Mouse (Mus musculus) kidney, adult 11 months (tissue): ENCODE data around the gene Tuba1a.
"Not testable (repeated sequence)": the region's sequence is repeated elsewhere in the genome, so short reads cannot be mapped to it uniquely, and the experiment has no call there.

Experiments used
- DNase-seq: peaks from one replicate; pipeline ENCODE4 v3.0.0; 2022

The Tuba1a gene

DNA sequence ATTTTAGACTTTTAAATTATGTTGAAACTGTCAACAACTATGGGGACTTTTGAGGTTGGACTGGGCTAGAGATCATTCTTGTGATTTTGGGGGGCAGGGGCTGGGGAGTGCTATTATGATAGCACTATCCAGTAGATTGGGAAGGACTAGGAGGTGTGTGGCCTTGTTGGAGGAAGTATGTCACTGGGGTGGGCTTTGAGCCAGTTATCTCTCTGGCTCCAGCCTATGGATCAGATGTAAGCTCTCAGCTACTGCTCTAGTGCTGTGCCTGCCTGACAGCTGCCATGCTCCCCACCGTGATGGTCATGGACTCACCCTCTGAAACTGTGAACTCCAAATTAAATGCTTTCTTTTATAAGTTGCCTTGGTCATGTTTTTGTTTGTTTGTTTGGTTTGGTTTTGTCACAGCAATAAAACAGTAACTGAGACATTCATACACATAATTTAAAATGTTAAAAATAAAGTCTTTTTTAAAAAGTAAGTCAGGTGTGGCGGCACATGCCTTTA, 30.4 kb downstream of the Tuba1a start:
- no peak for DNase-seq

DNA sequence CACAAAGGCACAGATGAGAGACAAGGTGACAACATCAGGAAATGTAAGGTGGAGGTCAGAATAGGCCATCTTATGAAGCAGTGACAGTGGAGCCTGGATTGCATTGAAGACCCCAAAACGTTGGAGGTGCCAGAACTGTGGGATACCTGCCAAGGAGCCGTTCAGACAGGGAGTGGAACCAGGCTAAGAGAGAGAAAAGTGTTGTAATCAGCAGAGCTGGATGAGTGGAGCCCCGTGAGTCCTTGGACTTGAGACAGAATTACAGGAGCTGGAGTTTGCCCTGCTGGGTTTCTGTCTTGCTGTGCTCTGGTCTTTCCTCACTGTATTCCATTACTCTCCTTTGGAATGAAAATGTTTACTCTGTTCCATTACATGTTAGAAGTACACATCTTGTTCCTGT, 30.9 kb downstream of the Tuba1a start:
- DNase-seq, result peak; percentile 72

GRCm38 (mm10) chr15:98921510-98921909, 32.0 kb downstream of the Tuba1a start:
- no peak for DNase-seq

GRCm38 (mm10) chr15:98918499-98918895, 35.0 kb downstream of the Tuba1a start:
- not testable (repeated sequence) for DNase-seq

GRCm38 (mm10) chr15:98917538-98918498, 35.7 kb downstream of the Tuba1a start, which contains the start of gene Lmbr1l:
TSS of gene Lmbr1l (minus strand) at chr15:98918231.
- DNase-seq, result peak; percentile 100

GRCm38 (mm10) chr15:98917091-98917490, 36.4 kb downstream of the Tuba1a start:
- DNase-seq, result peak; percentile 34

GRCm38 (mm10) chr15:98916016-98916415, 37.5 kb downstream of the Tuba1a start:
- peak; percentile 44 for DNase-seq

DNA sequence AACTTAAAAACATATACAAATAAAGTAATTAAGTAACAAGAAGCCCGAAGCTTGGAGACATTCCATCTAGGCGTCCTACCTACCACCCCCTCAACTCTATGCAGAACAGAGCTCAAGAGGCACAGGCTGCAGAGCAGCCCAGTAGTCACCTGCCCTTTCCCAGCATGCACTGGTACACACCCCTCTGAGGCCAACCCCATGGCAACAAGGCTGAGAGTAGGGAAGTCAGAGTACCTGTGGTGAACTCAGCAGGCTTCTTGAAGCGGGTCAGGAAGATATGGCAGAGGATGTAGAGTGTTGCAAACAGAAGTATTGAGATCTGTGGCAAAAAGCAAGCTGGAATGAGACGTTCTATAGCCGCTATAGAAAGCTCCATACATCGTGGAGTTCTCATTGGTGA, 38.6 kb downstream of the Tuba1a start:
- no peak for DNase-seq

GRCm38 (mm10) chr15:98904692-98905091, 48.8 kb downstream of the Tuba1a start:
- no peak for DNase-seq

- no peak for DNase-seq
These were observed 50.9 kb downstream of the Tuba1a start for GRCm38 (mm10) chr15:98902600-98902999.

DNA sequence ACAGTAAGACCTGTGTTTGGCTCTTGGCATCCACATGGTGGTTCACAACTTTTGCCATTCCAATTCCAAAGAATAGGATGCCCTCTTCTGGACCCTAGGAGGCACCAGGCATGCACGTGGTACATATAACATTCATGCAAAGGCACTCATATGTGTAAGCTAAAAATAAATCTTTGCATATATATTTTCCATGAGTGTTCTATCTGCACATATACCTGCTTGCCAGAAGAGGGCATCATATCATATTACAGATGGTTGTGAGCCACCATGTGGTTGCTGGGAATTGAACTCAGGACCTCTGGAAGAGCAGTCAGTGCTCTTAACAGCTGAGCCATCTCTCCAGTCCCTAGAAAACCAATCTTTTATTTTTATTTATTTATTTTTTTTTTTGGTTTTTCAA, 52.0 kb downstream of the Tuba1a start:
- DNase-seq, result no peak
